Mouse (Mus musculus) hindlimb bud, embryonic 11.5 days (tissue): Measurements from ENCODE around the gene OR5BS1P.
"Not testable (repeated sequence)": the region's sequence is repeated elsewhere in the genome, so short reads cannot be mapped to it uniquely, and the experiment has no call there.

Source experiments
- DNase-seq: peaks from one replicate; pipeline ENCODE4 v3.0.0-alpha.2; 2012; ENCODE audit warnings: low read depth, low spot score; ENCODE audit errors: extremely low spot score

OR5BS1P gene

GRCm38 (mm10) chr15:98506253-98506957 is 36.7 kb downstream of the OR5BS1P start:
- DNase-seq = no peak

- no peak for DNase-seq
These were observed 37.6 kb downstream of the OR5BS1P start for GRCm38 (mm10) chr15:98507321-98507720.

GRCm38 (mm10) chr15:98509387-98509786 is 39.7 kb downstream of the OR5BS1P start:
- DNase-seq = no peak

- no peak for DNase-seq
These were observed 41.0 kb downstream of the OR5BS1P start for GRCm38 (mm10) chr15:98510438-98511385.

DNA sequence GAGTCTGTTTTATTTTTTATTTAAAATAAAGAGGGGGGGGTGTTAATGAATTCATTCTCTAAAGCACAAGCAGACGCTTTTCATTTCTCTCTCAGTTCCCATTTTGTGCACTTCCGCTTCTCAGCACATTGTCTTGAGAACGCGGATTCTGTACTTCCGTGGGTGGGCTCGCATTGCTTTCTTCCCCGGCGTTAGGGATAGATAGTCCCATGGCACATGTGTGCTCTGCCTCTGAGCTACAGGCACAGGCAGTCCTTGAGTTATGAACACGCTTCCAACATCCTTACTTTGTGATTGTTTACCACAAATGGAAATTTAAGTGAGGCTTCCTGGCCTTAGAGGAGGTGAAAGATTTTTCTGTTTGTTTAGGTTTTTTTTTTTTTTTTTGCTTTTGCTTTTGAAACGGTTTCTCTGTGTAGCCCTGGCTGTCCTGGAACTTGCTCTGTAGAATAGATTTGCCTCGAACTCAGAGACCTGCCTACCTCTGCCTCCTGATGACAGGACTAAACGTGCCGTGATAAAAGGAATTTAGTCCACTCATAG is 41.8 kb downstream of the OR5BS1P start:
- no peak for DNase-seq

DNA sequence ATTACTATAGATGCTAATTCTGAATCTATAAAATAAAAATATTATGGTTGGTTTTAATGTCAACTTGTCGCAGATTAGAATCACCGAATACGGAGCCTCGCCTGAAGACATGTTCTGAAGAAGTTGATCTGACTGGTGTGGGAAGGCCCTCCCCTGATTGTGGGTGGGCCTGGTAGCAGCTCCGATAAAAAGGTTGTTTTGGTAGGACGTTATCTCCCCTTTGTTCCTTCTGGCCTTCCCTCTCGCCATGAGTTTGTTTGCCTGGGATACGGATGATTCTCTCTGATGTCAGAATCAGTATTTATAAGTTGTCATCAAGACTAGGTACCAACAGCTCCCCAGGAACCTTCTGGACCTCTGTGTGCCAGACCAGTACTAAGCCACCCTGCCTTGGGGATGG is 42.5 kb downstream of the OR5BS1P start:
- DNase-seq = no peak

DNA sequence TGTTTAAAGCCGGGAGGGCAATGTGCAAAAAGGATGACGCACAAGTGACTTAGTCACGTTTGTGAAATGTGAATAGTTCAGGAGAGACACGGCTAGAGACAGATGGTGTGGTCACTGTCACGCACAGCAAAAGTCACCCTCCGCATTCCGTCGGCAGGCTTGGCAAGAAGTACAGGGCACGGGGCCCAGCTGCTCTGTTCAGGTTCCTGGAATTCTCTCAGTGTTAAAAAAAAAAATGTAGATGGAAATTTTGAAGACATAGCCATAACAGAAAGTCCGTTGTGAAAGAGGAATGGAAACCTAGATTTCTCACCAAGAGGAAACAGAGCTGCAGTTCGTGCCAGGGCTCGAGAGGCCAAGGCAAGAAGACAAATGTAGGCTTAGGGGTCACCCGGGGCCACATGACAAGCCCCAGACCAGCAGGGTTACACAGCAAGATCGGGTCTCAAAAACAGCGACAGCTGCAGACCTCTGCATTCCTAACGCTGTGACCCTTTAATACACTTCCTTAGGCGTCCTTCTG is 43.2 kb downstream of the OR5BS1P start:
- DNase-seq = no peak

DNA sequence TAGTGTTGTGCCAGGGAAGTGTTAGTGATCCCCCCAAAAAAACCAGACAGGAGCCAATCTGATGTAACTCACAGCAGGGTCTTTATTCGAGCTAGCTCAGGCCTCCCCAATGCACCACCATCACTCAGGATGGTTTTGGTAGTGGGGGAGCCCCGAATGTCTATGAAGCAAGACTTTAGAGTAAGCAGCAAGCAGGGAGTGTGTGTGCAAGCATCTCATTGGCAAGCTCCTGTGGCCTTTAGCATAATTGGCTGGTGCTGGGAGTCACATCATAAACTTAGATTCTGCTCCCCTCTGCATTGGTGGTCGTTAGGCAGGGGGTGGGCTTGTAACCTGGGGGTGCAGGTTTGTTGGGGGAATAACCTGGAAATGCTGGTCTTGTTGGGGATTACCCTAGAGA is 44.0 kb downstream of the OR5BS1P start:
- not testable (repeated sequence) for DNase-seq

DNA sequence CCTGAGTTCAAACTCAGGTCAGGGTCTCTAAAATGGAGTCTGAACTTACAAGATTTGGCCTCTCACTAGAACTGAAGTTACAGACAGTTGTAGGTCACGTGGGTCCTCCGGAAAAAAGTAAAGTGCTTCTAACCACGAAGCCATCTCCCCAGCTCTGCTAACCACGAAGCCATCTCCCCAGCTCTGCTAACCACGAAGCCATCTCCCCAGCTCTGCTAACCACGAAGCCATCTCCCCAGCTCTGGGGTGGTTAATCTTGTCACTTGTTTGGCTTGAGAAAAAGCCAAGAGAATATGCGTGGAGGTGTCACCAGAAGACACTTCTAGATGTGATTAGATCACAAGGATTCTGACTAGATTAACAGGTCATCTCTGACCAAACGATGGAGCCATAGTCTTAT is 44.5 kb downstream of the OR5BS1P start:
- DNase-seq = no peak

DNA sequence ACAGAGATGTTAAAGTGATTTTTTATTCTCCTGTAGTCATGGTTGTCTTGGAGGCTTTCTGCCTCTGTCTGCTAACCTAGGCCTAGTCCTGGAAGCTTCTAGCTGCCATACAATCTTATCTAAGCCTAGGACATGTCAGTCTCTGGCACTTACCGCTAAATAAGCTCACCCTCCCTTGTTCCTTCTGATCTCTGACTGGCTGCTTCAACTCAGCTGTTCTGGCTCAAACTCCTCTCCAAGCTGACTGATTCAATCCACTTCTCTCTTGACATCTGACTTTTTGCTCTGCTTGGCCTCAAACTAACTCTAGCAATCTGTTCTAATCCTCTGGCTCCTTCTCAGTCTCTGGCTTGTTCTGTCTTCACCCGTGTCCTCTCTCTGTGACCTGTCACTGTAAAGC is 45.1 kb downstream of the OR5BS1P start:
- not testable (repeated sequence) for DNase-seq

DNA sequence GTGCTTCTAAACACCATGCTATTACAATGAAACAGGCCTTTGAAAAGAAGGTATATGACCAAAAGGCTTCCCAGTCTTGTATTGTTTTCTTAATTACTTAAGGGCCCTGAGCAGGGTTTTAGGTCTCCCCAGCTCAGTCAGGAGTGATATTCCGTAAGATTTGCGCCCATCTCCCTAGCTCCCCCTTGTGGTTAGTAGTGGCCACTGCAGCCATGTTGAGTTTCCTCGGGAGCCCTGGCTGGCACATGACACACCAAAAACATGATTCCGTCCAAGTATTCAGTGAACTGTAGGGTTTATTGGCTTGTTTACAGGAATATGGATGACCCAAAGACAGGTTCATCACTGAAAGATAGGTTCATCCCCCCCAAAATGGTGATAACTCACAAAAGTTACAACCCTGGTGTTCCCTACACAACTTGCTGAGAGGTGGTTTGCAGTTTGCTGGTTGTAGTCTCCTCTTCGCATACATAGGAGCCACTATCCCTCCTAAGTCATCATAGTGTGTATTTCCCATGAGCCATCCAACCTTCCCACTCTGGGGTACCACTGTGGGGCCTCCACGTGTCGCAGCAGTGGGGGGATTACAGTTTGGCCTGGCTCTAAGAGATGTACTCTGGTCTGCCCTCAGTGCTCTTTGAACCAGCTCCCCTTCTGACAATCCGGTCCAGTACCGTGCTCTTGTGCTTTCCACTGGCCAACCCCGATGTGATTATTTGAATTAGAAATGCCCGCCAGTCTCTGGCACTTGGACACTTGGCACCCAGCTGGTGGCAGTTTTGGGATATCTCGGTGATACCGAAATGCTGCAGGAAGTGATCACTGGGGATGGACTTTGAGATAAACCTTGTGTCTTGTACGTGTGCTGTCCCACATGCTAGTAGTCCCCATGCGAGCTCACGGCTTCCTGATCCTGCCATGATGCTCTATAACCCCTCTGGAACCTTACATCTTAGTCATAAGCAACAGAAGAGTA is 48.0 kb downstream of the OR5BS1P start:
- DNase-seq = no peak

- DNase-seq = no peak
These were observed 51.5 kb downstream of the OR5BS1P start for GRCm38 (mm10) chr15:98521245-98521644.

DNA sequence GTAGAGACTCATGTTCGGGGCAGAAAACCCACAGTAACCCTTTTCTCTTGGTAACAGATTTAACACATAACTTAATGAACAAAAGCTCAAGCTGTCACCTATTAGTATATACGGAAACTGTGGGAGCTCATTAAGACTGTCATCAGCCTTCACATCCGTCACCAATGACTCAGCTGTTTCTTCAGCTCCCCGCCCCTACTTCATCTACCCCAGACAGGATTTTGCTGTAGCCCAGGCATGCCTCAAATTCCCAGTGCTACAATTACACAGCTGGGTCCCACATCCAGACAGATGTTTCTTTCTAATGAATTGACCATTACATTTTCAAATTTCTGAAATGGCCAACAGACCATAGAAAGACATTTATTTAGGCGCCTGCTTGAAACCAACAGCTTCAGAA is 56.4 kb downstream of the OR5BS1P start:
- DNase-seq = no peak

- DNase-seq = no peak
These were observed 57.5 kb downstream of the OR5BS1P start for GRCm38 (mm10) chr15:98527056-98527771.

DNA sequence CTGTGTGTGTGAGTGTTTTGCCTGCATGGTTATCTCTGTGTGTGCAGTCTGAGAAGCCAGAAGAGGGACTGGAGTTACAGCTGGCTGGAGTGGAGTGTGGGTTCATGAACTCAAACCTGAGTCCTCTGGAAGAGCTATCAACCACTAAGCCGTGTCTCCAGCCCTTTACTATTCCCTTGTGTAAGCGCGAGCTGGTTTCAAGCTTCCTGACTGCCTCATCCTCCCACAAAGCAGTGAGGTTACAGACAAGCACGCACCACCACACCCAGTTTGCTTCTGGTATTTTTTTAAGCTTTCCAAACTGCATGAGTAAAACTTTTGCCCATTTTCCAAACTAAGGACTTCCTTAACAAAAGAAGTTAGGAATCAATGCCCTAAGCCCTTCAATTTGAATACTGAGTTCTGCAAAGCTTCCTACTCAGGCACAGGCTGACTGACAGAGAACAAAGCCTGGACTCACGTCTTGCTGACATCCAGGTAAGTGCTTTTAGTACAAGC is 58.4 kb downstream of the OR5BS1P start:
- DNase-seq = no peak
